8 mouse cellular contexts compared by ENCODE assay signal in the genomic region with DNA sequence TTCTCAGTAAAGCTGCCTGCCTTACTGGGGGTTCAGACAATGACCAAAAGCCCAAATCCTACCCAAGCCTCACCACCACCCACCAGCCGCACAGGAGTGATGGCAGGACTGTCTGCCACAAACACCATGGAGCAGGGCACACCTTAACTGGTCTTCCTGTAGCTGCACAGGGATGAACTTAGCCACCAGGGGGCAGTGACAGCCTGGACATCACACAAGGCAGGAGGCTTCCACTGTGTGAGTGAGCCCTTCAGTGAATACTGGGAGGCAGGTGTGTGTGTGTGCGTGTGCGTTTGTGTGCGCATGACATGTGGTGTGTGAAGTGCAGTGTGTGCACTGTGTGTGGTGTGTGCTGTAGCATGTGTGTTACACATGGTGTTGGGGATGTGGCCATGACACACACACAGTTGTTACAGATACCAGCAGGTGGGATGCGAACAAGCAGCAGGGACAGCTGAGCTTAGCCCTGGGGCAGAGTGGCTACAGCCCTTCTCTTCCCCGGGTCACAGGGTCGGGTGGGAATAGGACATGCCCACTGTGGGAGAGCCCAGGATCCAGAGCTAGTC. TPM values are rescaled to one million over a fixed set of nuclear protein-coding genes. Genes with fewer than 3 reads are reported as not detected.
A peak's percentile ranks its signal among the peaks of the same experiment; 100 is the strongest.
DNase-seq lines count a peak whose midpoint lies in the region; ATAC-seq lines count a peak whose summit lies in the region.

No protein-coding gene starts in this region.

- 81% methylated on average over 7 of the region's 7 CpGs for WGBS in intestine, embryonic 15.5 days
- 82% methylated on average over 7 of the region's 7 CpGs for WGBS in midbrain, embryonic 10.5 days

- ATAC-seq in activated CD4-positive, CD25-positive, alpha-beta regulatory T cell, adult 4 months = peak; percentile 78
- peak; percentile 83 for ATAC-seq in intestine, embryonic 15.5 days

- no peaks in the 10 kb centered on the region for H3K4me1 ChIP-seq in intestine, embryonic 15.5 days (replicated peaks)
- peaks cover 12% of the 10 kb centered on the region; the same call in 1 of the 2 replicates for H3K4me1 ChIP-seq in midbrain, embryonic 10.5 days

- peak; percentile 78 for DNase-seq in embryo, embryonic 10.5 days (ENCODE audit: low spot score)
- DNase-seq in gastrocnemius, postnatal 36 days = peak; percentile 68 to 78
- DNase-seq in left cerebral cortex, postnatal 14 days (ENCODE audit: low spot score in 2 of 2) = peak; percentile 86 to 92
- peak; percentile 69 for DNase-seq in midbrain, embryonic 10.5 days (ENCODE audit: low spot score)
- peak; percentile 76 to 81 for DNase-seq in right cerebral cortex, postnatal 36 days (ENCODE audit: low spot score in 2 of 2)
- peak; percentile 65 to 81 for DNase-seq in urinary bladder, postnatal 4 days (ENCODE audit: low spot score in 2 of 2)

- H3K27me3 ChIP-seq in intestine, embryonic 15.5 days (replicated peaks) = no peaks in the 10 kb centered on the region
- H3K27me3 ChIP-seq in midbrain, embryonic 10.5 days (ENCODE audit: low read depth, poor library complexity, severe bottlenecking) = no peaks in the 10 kb centered on the region

- H3K9ac ChIP-seq in intestine, embryonic 15.5 days = no peak overlapping the region

- H3K4me2 ChIP-seq in intestine, embryonic 15.5 days (replicated peaks) = no peak overlapping the region

- H3K36me3 ChIP-seq in intestine, embryonic 15.5 days = peaks cover 55% of the 10 kb centered on the region
- peaks cover 100% of the 10 kb centered on the region for H3K36me3 ChIP-seq in midbrain, embryonic 10.5 days

- intact Hi-C loops in gastrocnemius, postnatal 36 days (cut with DNase I) = loop anchor here (2.0 kb wide), 1 partner anchor 53 kb away; no protein-coding TSS in a partner anchor
- intact Hi-C loops in left cerebral cortex, postnatal 14 days (cut with DNase I) = loop anchor here (5.0 kb wide), 3 partner anchors 40 to 100 kb away; a partner anchor contains a TSS

- H3K9me3 ChIP-seq in intestine, embryonic 15.5 days = no peaks in the 10 kb centered on the region
- H3K9me3 ChIP-seq in midbrain, embryonic 10.5 days (replicated peaks) = no peaks in the 10 kb centered on the region

- no peak overlapping the region for H3K4me3 ChIP-seq in intestine, embryonic 15.5 days (replicated peaks)
- no peak overlapping the region for H3K4me3 ChIP-seq in midbrain, embryonic 10.5 days

- no peak overlapping the region for H3K27ac ChIP-seq in intestine, embryonic 15.5 days
- no peak overlapping the region for H3K27ac ChIP-seq in midbrain, embryonic 10.5 days (replicated peaks)

RNA-seq across cellular contexts. Expression of a gene that starts 22.4 kb away (rescaled TPM):
- under 1 TPM; 0.28 to 0.37 TPM for polyA plus RNA-seq in activated CD4-positive, CD25-positive, alpha-beta regulatory T cell, adult 4 months (2017; shearing (Covaris generic))
- total RNA-seq in gastrocnemius, postnatal 36 days (2021) = not detected
- 0.15 and 0.19 TPM in 2 replicates for polyA plus RNA-seq in intestine, embryonic 15.5 days (2015; fragmentation: Nextera tagmentation; extraction: Ambion mirVana)
- total RNA-seq in left cerebral cortex, postnatal 14 days (2021) = under 1 TPM in 1 of 2 experiments, not detected in 1; 0.18 TPM
- 0.48 and 0.66 TPM in 2 replicates for polyA plus RNA-seq in midbrain, embryonic 10.5 days (2016; fragmentation: Nextera tagmentation; extraction: Ambion mirVana)

RNA-seq across cellular contexts. Expression of a gene that starts 23.5 kb away (rescaled TPM):
- under 1 TPM in 1 of 2 experiments, not detected in 1; 0.21 TPM for polyA plus RNA-seq in activated CD4-positive, CD25-positive, alpha-beta regulatory T cell, adult 4 months (2017; shearing (Covaris generic))
- not detected for total RNA-seq in gastrocnemius, postnatal 36 days (2021)
- not detected in 2 replicates for polyA plus RNA-seq in intestine, embryonic 15.5 days (2015; fragmentation: Nextera tagmentation; extraction: Ambion mirVana)
- not detected for total RNA-seq in left cerebral cortex, postnatal 14 days (2021)
- not detected in 2 replicates for polyA plus RNA-seq in midbrain, embryonic 10.5 days (2016; fragmentation: Nextera tagmentation; extraction: Ambion mirVana)

RNA-seq across cellular contexts. Expression of a gene that starts 37.5 kb away (rescaled TPM):
- polyA plus RNA-seq in activated CD4-positive, CD25-positive, alpha-beta regulatory T cell, adult 4 months (2017; shearing (Covaris generic)) = 1 to 10 TPM; 4.6 to 6.4 TPM
- total RNA-seq in gastrocnemius, postnatal 36 days (2021) = 10 to 100 TPM; 16.6 to 17.6 TPM
- polyA plus RNA-seq in intestine, embryonic 15.5 days (2015; fragmentation: Nextera tagmentation; extraction: Ambion mirVana) = 39.9 and 40.2 TPM in 2 replicates
- 10 to 100 TPM; 66.8 to 67.9 TPM for total RNA-seq in left cerebral cortex, postnatal 14 days (2021)
- polyA plus RNA-seq in midbrain, embryonic 10.5 days (2016; fragmentation: Nextera tagmentation; extraction: Ambion mirVana) = 67.7 and 77.8 TPM in 2 replicates
